Mouse (Mus musculus) liver, postnatal 0 days (tissue): ENCODE data around the gene R3hdm2. TPM values are rescaled to one million over a fixed set of nuclear protein-coding genes. Genes with fewer than 3 reads are reported as not detected.

ENCODE experiments used
- ATAC-seq: fragments of 200-750 bp; cut with Nextera tagmentation; 2 replicates; pipeline ENCODE4 v1.8.0; 2017; ENCODE audit warnings: mild to moderate bottlenecking, moderate library complexity
- DNase-seq: peaks from one replicate; pipeline ENCODE4 v3.0.0-alpha.2; 2016
- H3K27ac ChIP-seq: fragments of 300-500 bp; sonication (generic); 2 replicates; pipeline ENCODE4 v1.5.1; 2014; ENCODE audit warnings: antibody characterized with exemption, moderate library complexity, mild to moderate bottlenecking, low read depth
- H3K27me3 ChIP-seq: fragments of 300-500 bp; sonication (generic); 2 replicates; pipeline ENCODE4 v1.6.1; 2014; ENCODE audit warnings: low read length, control low read depth, mixed read lengths; ENCODE audit not compliant: insufficient read depth
- H3K36me3 ChIP-seq: fragments of 300-500 bp; sonication (generic); replicated peaks from 2 replicates; pipeline ENCODE4 v1.6.1; 2014; ENCODE audit warnings: mild to moderate bottlenecking, control low read depth, low read length, moderate library complexity, mixed read lengths; ENCODE audit not compliant: insufficient read depth
- H3K4me1 ChIP-seq: fragments of 300-500 bp; sonication (generic); 2 replicates; pipeline ENCODE4 v1.6.1; 2014; ENCODE audit warnings: antibody characterized with exemption, mild to moderate bottlenecking, control low read depth; ENCODE audit not compliant: insufficient read depth
- H3K4me2 ChIP-seq: fragments of 300-500 bp; sonication (generic); 2 replicates; pipeline ENCODE4 v1.6.1; 2014; ENCODE audit warnings: low read depth, mild to moderate bottlenecking, low read length, moderate library complexity, mixed read lengths
- H3K4me3 ChIP-seq: fragments of 300-500 bp; sonication (generic); 2 replicates; pipeline ENCODE4 v1.5.1; 2014; ENCODE audit warnings: low read depth, low read length
- H3K9ac ChIP-seq: fragments of 300-500 bp; sonication (generic); replicated peaks from 2 replicates; pipeline ENCODE4 v1.6.1; 2014; ENCODE audit warnings: mild to moderate bottlenecking, moderate library complexity
- H3K9me3 ChIP-seq: fragments of 300-500 bp; sonication (generic); 2 replicates; pipeline ENCODE4 v1.6.1; 2016; ENCODE audit warnings: mild to moderate bottlenecking, control low read depth, low read length, mixed read lengths
- CTCF ChIP-seq: sonication (generic); IDR thresholded peaks from 2 replicates; pipeline ENCODE4 v1.5.1; 2016; ENCODE audit warnings: antibody characterized with exemption, low read depth
- EP300 ChIP-seq: IDR thresholded peaks from 2 replicates; pipeline ENCODE4 v1.6.1; 2016; ENCODE audit warnings: antibody characterized with exemption, low read depth, mild to moderate bottlenecking
- WGBS: fragments of 180-500 bp; shearing (Covaris S2); extraction: QIAGEN DNeasy Blood & Tissue Kit; methylation state at CpG from one replicate; pipeline ENCODE4 v1.1.7; 2014; ENCODE audit not compliant: insufficient replicate concordance; 5-methylcytosine and 5-hydroxymethylcytosine counted together
- polyA plus RNA-seq: library from polyadenylated mRNA; unstranded; fragments of >200 nt; fragmentation: Nextera tagmentation; extraction: Ambion mirVana; gene quantifications from 2 replicates; pipeline ENCODE4 v1.2.1, GENCODE M21; 2015

R3hdm2 gene
- polyA plus RNA-seq, 1 experiment from 2014 or later: 16.6 TPM

GRCm38 (mm10) chr10:127380767-127381742, 928 bp downstream of the R3hdm2 start:
- Histone ChIP-seq H3K9me3 (no peaks in the 10 kb centered on the region), H3K4me1 (peaks cover 22% of the 10 kb centered on the region), H3K36me3 (no peaks in the 10 kb centered on the region), H3K4me2 (peak overlapping the region; percentile 76), H3K27me3 (no peaks in the 10 kb centered on the region), H3K4me3 (peak overlapping the region; percentile 55), H3K9ac (peak overlapping the region; percentile 97), H3K27ac (peak overlapping the region; percentile 99)
- 3% methylated on average over 32 of the region's 79 CpGs for WGBS
- ATAC-seq: peak; percentile 73
- DNase-seq: peak; percentile 76
- TF ChIP-seq CTCF (peak; percentile 15; the same call in 1 of the 2 replicates), EP300 (no peak)

- Histone ChIP-seq H3K4me1 (peaks cover 22% of the 10 kb centered on the region), H3K9ac (peak overlapping the region; percentile 97; the same call in 1 of the 2 replicates), H3K9me3 (no peaks in the 10 kb centered on the region), H3K4me2 (peak overlapping the region; percentile 76), H3K27ac (peak overlapping the region; percentile 99), H3K4me3 (peak overlapping the region; percentile 55), H3K27me3 (no peaks in the 10 kb centered on the region), H3K36me3 (no peaks in the 10 kb centered on the region)
- TF ChIP-seq EP300: no peak
- TF ChIP-seq CTCF: no peak
- ATAC-seq (no peak), DNase-seq (no peak)
- WGBS: 53% methylated on average over 2 of the region's 2 CpGs
These were observed 1.6 kb downstream of the R3hdm2 start for GRCm38 (mm10) chr10:127381743-127382134.

- 76% methylated on average over 6 of the region's 6 CpGs for WGBS
- Histone ChIP-seq H3K4me1 (no peaks in the 10 kb centered on the region), H3K9ac (no peak overlapping the region), H3K4me2 (no peak overlapping the region), H3K27ac (no peak overlapping the region), H3K4me3 (no peak overlapping the region), H3K27me3 (no peaks in the 10 kb centered on the region), H3K36me3 (peaks cover 6% of the 10 kb centered on the region; the same call in 1 of the 2 replicates), H3K9me3 (no peaks in the 10 kb centered on the region)
- DNase-seq (no peak), ATAC-seq (no peak)
- TF ChIP-seq CTCF (peak; percentile 28; the same call in 1 of the 2 replicates), EP300 (no peak)
These were observed 11.6 kb downstream of the R3hdm2 start for GRCm38 (mm10) chr10:127391774-127392173.

- Histone ChIP-seq H3K9ac (no peak overlapping the region), H3K27me3 (no peaks in the 10 kb centered on the region), H3K4me2 (no peak overlapping the region), H3K27ac (no peak overlapping the region), H3K9me3 (no peaks in the 10 kb centered on the region), H3K4me1 (0 out of 2 replicates have a peak, but pooled peaks cover 5% of the 10 kb centered on the region), H3K36me3 (peaks cover 30% of the 10 kb centered on the region), H3K4me3 (no peak overlapping the region)
- 78% methylated on average over 3 of the region's 3 CpGs for WGBS
- no peak for TF ChIP-seq EP300
- no peak for TF ChIP-seq CTCF
- DNase-seq (no peak), ATAC-seq (no peak)
These were observed 24.6 kb downstream of the R3hdm2 start for GRCm38 (mm10) chr10:127404701-127405100.

- no peak overlapping the region for H3K27ac ChIP-seq
- 48% methylated on average over 4 of the region's 4 CpGs for WGBS
- H3K4me3 ChIP-seq: no peak overlapping the region
- H3K4me2 ChIP-seq: no peak overlapping the region
- no peaks in the 10 kb centered on the region for H3K9me3 ChIP-seq
- peaks cover 9% of the 10 kb centered on the region; the same call in 1 of the 2 replicates for H3K36me3 ChIP-seq
- no peak for TF ChIP-seq CTCF
- TF ChIP-seq EP300: no peak
- no peaks in the 10 kb centered on the region for H3K27me3 ChIP-seq
- peaks cover 15% of the 10 kb centered on the region for H3K4me1 ChIP-seq
- H3K9ac ChIP-seq: no peak overlapping the region
- ATAC-seq (no peak), DNase-seq (no peak)
These were observed 27.3 kb downstream of the R3hdm2 start for GRCm38 (mm10) chr10:127407391-127407790.

- Histone ChIP-seq H3K36me3 (peaks cover 3% of the 10 kb centered on the region; the same call in 1 of the 2 replicates), H3K4me1 (peaks cover 21% of the 10 kb centered on the region), H3K4me3 (no peak overlapping the region), H3K4me2 (no peak overlapping the region), H3K27ac (peak overlapping the region; percentile 30; the same call in 1 of the 2 replicates), H3K27me3 (no peaks in the 10 kb centered on the region), H3K9me3 (no peaks in the 10 kb centered on the region), H3K9ac (no peak overlapping the region)
- no peak for ATAC-seq
- DNase-seq: no peak
- TF ChIP-seq EP300 (no peak), CTCF (no peak)
- 53% methylated on average over 5 of the region's 5 CpGs for WGBS
These were observed 32.0 kb downstream of the R3hdm2 start for GRCm38 (mm10) chr10:127412101-127412500.
